Mouse (Mus musculus): ENCODE results near the gene Shroom2.
A peak's percentile ranks its signal among the peaks of the same experiment; 100 is the strongest.

Gene Shroom2

GRCm38 (mm10) chrX:152701679-152702078, 67.6 kb downstream of the Shroom2 start:
- no peak for DNase-seq (ENCODE audit: low spot score in 2 of 2)

- no peak for DNase-seq (ENCODE audit: low spot score in 2 of 2)
These were observed 78.4 kb downstream of the Shroom2 start for GRCm38 (mm10) chrX:152690788-152691291.

- DNase-seq (ENCODE audit: low spot score in 2 of 2) = no peak
These were observed 90.0 kb downstream of the Shroom2 start for GRCm38 (mm10) chrX:152679190-152679814.

DNA sequence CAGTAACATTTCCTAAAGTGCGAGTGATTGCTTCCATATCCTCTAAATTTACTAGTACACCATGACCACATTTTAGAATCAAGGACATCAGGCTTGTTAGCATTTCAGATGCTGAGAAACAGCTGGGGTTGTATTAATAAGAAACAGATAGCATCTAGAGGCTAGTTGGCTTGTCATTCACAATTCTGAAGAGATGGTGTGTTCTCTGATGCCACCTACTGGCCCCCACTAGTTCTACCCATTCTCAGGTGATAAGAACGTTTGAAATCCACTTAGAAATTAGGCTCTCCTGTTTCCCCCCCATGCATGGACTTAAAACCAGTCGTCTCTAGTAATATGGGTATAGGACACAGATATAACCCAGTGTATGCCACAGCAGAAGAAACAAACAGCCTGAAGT, 92.9 kb downstream of the Shroom2 start:
- peak in 1 of 2 experiments; percentile 13 for DNase-seq (ENCODE audit: low spot score in 2 of 2)

- DNase-seq (ENCODE audit: low spot score in 2 of 2) = no peak
These were observed 95.8 kb downstream of the Shroom2 start for GRCm38 (mm10) chrX:152673431-152673830.

GRCm38 (mm10) chrX:152657363-152658036, 111.8 kb downstream of the Shroom2 start:
- DNase-seq (ENCODE audit: low spot score in 2 of 2) = no peak

- DNase-seq (ENCODE audit: low spot score in 2 of 2) = no peak
These were observed 112.7 kb downstream of the Shroom2 start for GRCm38 (mm10) chrX:152656609-152656939.

DNA sequence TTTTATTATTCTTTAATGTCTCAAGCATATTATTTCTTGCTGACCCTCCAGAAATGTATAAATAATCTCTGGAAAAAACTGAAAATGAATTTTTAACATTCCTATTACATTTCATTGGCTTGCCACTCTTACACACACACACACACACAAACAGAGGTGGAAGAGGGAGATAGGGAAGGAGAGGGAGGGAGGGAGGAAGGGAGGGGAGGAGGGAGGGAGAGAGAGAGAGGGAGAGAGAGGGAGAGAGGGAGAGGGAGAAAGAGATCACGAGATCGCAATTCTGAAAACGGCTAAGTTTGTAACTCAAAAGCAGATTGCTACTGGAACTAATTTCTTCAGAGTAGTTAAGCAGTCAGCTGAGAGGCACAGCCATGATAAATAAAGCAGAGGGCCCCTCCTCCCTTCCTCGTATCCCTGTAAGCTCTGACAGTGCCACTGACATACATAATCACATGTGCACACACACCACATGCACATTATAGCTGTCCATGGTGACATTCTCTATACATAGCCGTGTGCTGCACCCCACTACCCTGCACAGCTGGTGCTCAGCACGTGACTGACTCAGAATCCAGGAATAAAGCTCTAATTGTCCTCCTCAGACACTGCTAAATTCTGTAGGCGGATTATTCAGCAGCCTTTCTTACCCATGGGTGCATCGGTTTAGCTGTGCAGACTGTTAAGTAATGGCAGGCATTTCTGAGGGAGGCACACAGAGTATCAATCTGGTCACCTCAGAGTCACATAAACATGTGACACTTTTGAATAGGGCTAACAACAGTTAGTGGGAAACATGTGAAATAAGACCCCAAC, 113.3 kb downstream of the Shroom2 start:
- DNase-seq (ENCODE audit: low spot score in 2 of 2) = peak; percentile 16 to 40

DNA sequence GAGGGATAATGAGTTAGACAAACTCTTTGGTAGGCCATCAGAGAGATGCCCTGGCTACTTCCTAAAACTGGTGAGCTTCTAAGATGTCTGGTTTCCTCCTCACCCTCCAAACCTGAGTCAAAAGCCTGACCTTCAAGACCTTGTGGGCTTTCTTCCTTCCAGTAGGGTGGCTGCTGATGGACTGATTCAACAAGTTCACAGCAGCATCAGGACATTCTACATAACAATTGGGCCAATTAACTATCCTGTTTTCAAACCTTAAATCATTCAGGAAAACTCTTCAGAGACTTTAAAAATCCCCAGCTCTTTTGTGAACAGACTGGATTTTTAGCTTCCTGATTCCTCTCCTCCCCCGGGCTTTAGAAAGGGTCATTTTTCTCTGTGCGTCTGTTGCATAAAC, 116.6 kb downstream of the Shroom2 start:
- no peak for DNase-seq (ENCODE audit: low spot score in 2 of 2)

DNA sequence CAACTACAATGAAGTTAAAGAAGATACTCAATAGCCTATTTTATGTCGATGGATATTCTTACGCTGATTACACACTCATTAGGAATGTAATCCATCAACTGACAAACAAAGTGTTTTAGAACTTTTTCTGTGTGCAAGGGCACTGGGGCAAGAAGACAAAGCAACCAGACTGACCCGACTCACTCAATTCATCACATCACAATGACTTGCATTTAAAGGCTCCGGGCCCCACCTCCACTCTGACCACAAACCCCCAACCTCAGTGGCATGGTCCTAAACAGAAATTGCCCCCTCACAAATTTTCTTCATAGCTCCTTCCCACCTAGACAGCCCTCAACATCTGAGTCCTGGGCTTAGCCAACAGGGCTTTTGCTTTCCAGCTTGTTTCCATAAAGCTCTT, 124.4 kb downstream of the Shroom2 start:
- no peak for DNase-seq (ENCODE audit: low spot score in 2 of 2)

- DNase-seq (ENCODE audit: low spot score in 2 of 2) = peak in 1 of 2 experiments; percentile 31
These were observed 125.3 kb downstream of the Shroom2 start for GRCm38 (mm10) chrX:152643679-152644638.

DNA sequence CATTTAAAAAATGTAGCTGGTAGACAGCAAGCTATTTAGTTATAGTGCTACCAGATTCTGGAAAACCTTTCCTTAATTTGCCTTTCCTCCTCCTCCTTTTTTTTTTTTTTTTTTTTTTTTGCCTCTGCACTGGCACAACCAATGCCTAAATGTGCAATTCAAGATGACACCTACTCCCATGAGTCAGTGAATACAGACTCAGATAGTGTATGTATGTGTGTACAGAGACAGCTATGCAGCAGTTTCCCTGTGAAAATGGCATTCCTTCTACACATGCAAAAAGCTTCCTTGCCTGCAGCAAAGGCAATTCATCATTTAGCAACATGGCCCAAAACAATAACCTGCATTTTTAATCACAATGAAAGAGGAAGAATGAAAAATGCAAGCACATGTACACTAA, 126.1 kb downstream of the Shroom2 start:
- DNase-seq (ENCODE audit: low spot score in 2 of 2) = no peak

DNA sequence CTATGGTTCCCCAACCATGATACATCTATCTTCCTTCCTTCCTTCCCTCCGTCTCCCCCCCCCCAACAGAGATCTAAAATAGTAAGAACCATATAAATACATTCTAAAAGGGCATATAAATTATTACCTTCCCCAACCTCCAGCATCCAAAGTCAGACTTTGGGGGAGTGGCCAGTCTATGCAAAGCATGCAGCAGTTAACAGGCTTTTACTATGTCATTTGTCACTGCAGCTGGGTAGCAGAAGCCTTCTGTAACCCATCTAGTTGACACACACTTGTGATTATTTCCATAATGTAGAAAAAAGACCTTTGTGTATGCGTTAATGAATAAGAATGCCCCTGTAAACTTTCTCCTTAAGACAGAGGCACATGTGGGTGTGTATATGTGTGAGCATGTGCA, 126.6 kb downstream of the Shroom2 start:
- no peak for DNase-seq (ENCODE audit: low spot score in 2 of 2)

GRCm38 (mm10) chrX:152635397-152635796, 133.9 kb downstream of the Shroom2 start:
- DNase-seq (ENCODE audit: low spot score in 2 of 2) = no peak

GRCm38 (mm10) chrX:152621407-152621806, 147.9 kb downstream of the Shroom2 start:
- no peak for DNase-seq (ENCODE audit: low spot score in 2 of 2)

- no peak for DNase-seq (ENCODE audit: low spot score in 2 of 2)
These were observed 148.3 kb downstream of the Shroom2 start for GRCm38 (mm10) chrX:152620917-152621316.

DNA sequence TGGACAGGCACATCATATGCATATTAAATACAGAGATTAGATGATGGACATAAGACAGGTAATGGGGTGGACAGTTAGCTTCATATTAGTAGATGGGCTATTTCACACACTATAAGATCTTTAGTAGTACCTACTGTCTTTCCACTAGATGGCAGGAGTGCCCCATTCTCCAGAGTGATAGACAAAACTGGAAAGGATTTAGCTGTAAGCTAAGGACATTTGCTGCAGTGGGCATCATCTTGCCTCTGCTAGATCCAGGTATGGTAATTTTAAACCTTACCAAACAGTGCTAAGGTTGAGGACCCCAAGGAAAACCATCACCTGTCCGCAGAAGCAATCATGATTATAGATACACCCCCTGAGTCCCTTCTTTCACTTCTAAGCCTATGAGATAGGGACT, 150.8 kb downstream of the Shroom2 start:
- DNase-seq (ENCODE audit: low spot score in 2 of 2) = no peak

DNA sequence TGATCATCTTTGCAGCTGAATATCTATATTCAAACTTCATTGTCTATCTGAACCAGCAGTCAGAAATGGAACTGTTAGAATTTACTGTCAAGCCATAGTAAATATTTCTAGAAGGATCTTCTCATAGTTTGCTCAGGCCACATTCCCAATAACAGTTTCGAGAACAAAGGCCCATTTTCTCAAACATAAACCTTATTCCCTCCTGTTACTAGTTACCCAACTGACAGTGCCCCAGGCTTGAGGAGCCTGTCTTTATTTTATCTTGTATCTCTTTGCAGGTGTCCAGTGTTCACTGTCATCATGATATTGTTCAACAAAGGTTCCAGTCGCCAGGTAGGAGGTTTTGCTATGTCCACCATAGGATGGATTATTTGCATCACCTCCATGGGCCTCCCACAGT, 206.2 kb downstream of the Shroom2 start, which contains the start of gene Cldn34a:
Gene Cldn34a, plus strand, starts transcription at position 301 of the 400 bp plus-strand sequence.
- no peak for DNase-seq (ENCODE audit: low spot score in 2 of 2)
